Mouse (Mus musculus): ENCODE measurements around the gene Tmem222. TPM values are rescaled to one million over a fixed set of nuclear protein-coding genes. Genes with fewer than 3 reads are reported as not detected.

The Tmem222 gene
- polyA plus RNA-seq, 1 experiment from 2014 or later: 57.1 TPM

Other genes with a start within 250 kb of the Tmem222 start
- gene Wasf2, start 147.3 kb downstream of the Tmem222 start, polyA plus RNA-seq (2014; fragmentation: Nextera tagmentation; extraction: Ambion mirVana): 50.7 and 68.6 TPM in 2 replicates
- gene Cd164l2, start 65.7 kb downstream of the Tmem222 start, polyA plus RNA-seq (2014; fragmentation: Nextera tagmentation; extraction: Ambion mirVana): 0.42 and 0.82 TPM in 2 replicates
- gene Gpr3, start 65.3 kb downstream of the Tmem222 start, polyA plus RNA-seq (2014; fragmentation: Nextera tagmentation; extraction: Ambion mirVana): 0.20 and 0.58 TPM in 2 replicates
- gene Map3k6, start 37.0 kb downstream of the Tmem222 start, polyA plus RNA-seq (2014; fragmentation: Nextera tagmentation; extraction: Ambion mirVana): 1.6 and 2.3 TPM in 2 replicates
- 0.34 and 0.42 TPM in 2 replicates for gene Sytl1, start 14.7 kb downstream of the Tmem222 start, polyA plus RNA-seq (2014; fragmentation: Nextera tagmentation; extraction: Ambion mirVana)
- gene Wdtc1, start 75.7 kb upstream of the Tmem222 start, polyA plus RNA-seq (2014; fragmentation: Nextera tagmentation; extraction: Ambion mirVana): 16.9 and 17.3 TPM in 2 replicates
- gene Slc9a1, start 91.9 kb upstream of the Tmem222 start, polyA plus RNA-seq (2014; fragmentation: Nextera tagmentation; extraction: Ambion mirVana): 5.6 and 6.5 TPM in 2 replicates
- gene Tent5b, start 202.3 kb upstream of the Tmem222 start, polyA plus RNA-seq (2014; fragmentation: Nextera tagmentation; extraction: Ambion mirVana): 0.28 and 0.61 TPM in 2 replicates
- gene Trnp1, start 220.8 kb upstream of the Tmem222 start, polyA plus RNA-seq (2014; fragmentation: Nextera tagmentation; extraction: Ambion mirVana): 1.2 and 1.3 TPM in 2 replicates
- gene Kdf1, start 241.2 kb upstream of the Tmem222 start, polyA plus RNA-seq (2014; fragmentation: Nextera tagmentation; extraction: Ambion mirVana): 0.20 and 0.62 TPM in 2 replicates